Mouse (Mus musculus): ENCODE measurements around the gene Mier2.

DNA sequence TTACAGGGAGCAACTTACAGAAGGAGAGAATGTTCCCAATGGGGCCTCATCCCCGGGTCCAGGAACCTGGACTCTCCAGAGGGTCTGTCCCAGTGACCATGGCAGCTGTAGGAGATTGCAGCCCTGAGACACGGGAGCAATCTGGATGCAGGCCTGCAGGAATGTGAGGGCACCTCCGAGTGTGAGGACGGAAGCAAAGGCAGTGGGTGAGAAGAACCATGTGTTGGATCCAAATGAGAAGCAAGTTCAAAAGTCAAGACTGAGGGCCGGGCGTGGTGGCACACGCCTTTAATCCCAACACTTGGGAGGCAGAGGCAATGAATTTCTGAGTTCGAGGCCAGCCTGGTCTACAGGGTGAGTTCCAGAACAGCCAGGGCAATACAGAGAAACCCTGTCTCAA, 26.5 kb upstream of the Mier2 start:
- TF ChIP-seq TCF3 (IDR thresholded peaks at IDR 0.05; ENCODE audit: insufficient read length, low read depth) (no peak), POLR2A (IDR thresholded peaks at IDR 0.05; ENCODE audit: insufficient read length, low read depth) (no peak), MAX (IDR thresholded peaks at IDR 0.05; ENCODE audit: low read depth) (no peak), POLR2AphosphoS2 (IDR thresholded peaks at IDR 0.05; ENCODE audit: insufficient read length, low read depth) (no peak)
